Mouse (Mus musculus): ENCODE results near the gene Unc93b1. TPM values are rescaled to one million over a fixed set of nuclear protein-coding genes. Genes with fewer than 3 reads are reported as not detected.

The Unc93b1 gene
- polyA plus RNA-seq, 1 experiment from 2014 or later: 22.3 TPM

DNA sequence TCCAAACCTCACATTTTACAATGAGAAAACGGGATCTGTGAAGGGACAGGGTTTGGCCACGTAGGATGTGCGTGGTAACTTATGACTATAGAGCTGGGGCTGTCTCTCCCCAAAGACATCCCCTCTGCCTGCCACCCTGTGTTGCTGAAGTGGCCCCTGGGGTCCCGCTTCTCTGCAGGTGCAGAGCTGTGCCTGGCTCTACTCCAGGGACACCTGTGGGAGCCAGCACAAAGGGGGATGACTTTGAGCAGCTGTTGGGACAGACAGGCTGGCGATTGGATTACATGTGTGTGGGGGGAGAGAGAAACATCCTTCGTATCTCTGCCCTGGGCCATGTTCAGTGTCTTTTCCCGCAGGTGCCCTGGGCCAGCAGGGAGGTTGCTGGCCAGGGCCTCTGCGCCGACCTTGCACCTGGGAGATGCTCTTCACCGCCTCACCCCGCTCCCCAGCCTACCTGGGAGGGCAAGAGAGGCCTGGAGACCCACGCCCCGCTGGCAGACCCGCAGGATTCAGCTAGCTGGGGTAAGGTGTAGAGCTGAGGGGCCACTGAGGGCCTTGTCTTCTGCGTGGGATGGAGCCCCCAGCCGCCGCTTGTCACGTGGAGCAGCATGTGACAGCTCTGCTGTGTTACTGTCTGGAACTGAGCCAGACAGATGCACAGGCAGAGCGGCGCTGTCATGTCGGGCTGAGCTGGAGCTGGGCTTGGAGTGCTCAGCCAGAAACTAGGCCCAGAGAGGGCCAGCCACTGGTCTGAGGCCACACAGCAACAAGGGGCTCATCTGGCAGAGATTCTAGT, 4.5 kb upstream of the Unc93b1 start:
- H3K27me3 ChIP-seq: no peaks in the 10 kb centered on the region
- no peak overlapping the region for H3K4me3 ChIP-seq
- ATAC-seq (ENCODE audit: borderline replicate concordance, extremely low read depth, low FRiP score, low TSS enrichment): no peak
- H3K9me3 ChIP-seq: no peaks in the 10 kb centered on the region
- no peak overlapping the region; the same call in 1 of the 2 replicates for H3K4me2 ChIP-seq
- peaks cover 44% of the 10 kb centered on the region for H3K4me1 ChIP-seq
- H3K9ac ChIP-seq: no peak overlapping the region
- H3K27ac ChIP-seq: peak overlapping the region; percentile 88
- H3K36me3 ChIP-seq: no peaks in the 10 kb centered on the region
- WGBS: 58% methylated on average over 21 of the region's 21 CpGs

DNA sequence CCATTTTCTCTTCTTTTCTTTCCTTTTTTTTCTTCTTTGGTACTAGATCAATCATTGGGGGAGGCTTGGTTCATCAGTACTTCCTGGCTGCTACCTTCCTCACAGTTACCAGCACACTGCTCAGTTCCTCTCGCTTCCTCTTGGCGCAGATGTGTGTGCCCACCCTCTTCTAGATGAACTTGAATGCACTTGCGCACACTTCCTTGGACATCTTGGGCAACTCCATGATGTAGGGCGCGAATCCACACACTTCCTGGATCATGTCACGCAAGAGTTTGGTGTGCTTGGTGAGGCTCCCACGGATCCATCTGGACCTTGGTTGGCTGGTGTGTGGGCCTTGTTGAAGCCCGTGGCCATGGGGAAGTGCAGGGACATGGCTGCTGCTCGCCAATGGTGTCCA, 3.3 kb upstream of the Unc93b1 start:
- ATAC-seq (ENCODE audit: borderline replicate concordance, extremely low read depth, low FRiP score, low TSS enrichment): no peak
- H3K27ac ChIP-seq: no peak overlapping the region
- H3K36me3 ChIP-seq: no peaks in the 10 kb centered on the region
- H3K4me1 ChIP-seq: peaks cover 42% of the 10 kb centered on the region
- 88% methylated on average over 9 of the region's 9 CpGs for WGBS
- H3K9me3 ChIP-seq: no peaks in the 10 kb centered on the region
- H3K27me3 ChIP-seq: no peaks in the 10 kb centered on the region
- H3K4me3 ChIP-seq: no peak overlapping the region
- H3K9ac ChIP-seq: no peak overlapping the region
- no peak overlapping the region for H3K4me2 ChIP-seq

GRCm38 (mm10) chr19:3935896-3936850, 1.2 kb downstream of the Unc93b1 start:
- Histone ChIP-seq H3K27me3 (no peaks in the 10 kb centered on the region), H3K9me3 (no peaks in the 10 kb centered on the region), H3K27ac (no peak overlapping the region), H3K9ac (peak overlapping the region; percentile 38), H3K4me3 (peak overlapping the region; percentile 46), H3K4me1 (peaks cover 15% of the 10 kb centered on the region), H3K4me2 (peak overlapping the region; percentile 69), H3K36me3 (no peaks in the 10 kb centered on the region)
- peak; percentile 13 for ATAC-seq (ENCODE audit: borderline replicate concordance, extremely low read depth, low FRiP score, low TSS enrichment)
- WGBS: 5% methylated on average over 22 of the region's 22 CpGs

DNA sequence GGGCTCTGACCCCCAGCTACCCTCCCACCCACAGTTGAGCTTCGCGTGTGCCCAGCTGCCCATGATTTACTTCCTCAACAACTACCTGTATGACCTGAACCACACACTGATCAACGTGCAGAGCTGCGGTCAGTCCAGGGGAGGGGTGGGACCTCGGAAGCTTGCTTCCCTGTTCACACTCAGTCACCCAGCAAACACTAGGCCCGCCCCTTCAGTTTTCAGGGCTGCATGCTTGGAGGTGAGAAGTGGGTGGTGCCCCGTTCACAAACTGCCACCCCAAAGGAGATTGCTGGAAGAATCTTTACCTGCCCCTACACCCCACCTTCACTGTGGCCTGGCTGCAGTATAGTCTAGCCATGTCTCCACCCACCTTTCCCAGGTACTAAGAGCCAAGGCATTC, 7.3 kb downstream of the Unc93b1 start:
- Histone ChIP-seq H3K27ac (no peak overlapping the region), H3K4me3 (no peak overlapping the region), H3K27me3 (no peaks in the 10 kb centered on the region), H3K4me1 (no peaks in the 10 kb centered on the region), H3K9ac (no peak overlapping the region), H3K36me3 (no peaks in the 10 kb centered on the region), H3K4me2 (no peak overlapping the region), H3K9me3 (no peaks in the 10 kb centered on the region)
- ATAC-seq (ENCODE audit: borderline replicate concordance, extremely low read depth, low FRiP score, low TSS enrichment): no peak
- WGBS: 77% methylated on average over 7 of the region's 7 CpGs

DNA sequence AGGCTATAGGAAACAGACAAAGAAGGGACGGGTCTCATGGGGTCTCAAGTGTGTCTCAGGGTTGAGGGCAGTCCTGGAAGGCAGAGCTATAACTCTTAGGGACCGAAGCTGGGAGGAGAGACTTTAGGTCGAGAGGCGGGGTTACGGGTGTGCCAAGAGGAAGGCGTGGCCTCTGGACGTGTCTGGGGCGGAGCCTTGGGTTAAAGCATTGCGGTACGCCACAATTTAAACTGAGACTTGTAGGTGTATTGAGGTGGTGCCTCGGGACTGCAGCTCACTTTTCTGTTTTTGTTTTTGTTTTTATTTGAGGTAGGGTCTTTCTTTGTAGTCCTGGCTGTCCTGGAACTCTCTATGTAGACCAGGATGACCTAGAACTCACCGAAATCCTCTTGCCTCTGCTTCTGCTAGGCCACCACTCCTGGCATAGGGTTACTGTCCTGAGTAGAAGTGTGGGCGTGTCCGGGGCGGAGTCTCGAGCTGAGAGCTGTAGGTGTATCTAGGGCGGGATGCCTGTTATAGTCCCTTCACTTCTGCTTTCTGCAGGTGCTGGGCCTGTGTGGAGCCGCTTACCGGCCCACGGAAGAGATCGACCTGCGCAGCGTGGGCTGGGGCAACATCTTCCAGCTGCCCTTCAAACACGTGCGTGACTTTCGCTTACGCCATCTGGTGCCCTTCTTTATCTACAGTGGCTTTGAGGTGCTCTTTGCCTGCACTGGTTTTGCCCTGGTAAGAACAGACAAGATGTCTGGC, 8.2 kb downstream of the Unc93b1 start:
- ATAC-seq (ENCODE audit: borderline replicate concordance, extremely low read depth, low FRiP score, low TSS enrichment): no peak
- 17% methylated on average over 27 of the region's 27 CpGs for WGBS
- no peak overlapping the region for H3K4me3 ChIP-seq
- no peak overlapping the region for H3K9ac ChIP-seq
- H3K9me3 ChIP-seq: no peaks in the 10 kb centered on the region
- H3K27me3 ChIP-seq: no peaks in the 10 kb centered on the region
- peak overlapping the region; percentile 42 for H3K4me2 ChIP-seq
- no peaks in the 10 kb centered on the region for H3K4me1 ChIP-seq
- no peak overlapping the region for H3K27ac ChIP-seq
- no peaks in the 10 kb centered on the region for H3K36me3 ChIP-seq

DNA sequence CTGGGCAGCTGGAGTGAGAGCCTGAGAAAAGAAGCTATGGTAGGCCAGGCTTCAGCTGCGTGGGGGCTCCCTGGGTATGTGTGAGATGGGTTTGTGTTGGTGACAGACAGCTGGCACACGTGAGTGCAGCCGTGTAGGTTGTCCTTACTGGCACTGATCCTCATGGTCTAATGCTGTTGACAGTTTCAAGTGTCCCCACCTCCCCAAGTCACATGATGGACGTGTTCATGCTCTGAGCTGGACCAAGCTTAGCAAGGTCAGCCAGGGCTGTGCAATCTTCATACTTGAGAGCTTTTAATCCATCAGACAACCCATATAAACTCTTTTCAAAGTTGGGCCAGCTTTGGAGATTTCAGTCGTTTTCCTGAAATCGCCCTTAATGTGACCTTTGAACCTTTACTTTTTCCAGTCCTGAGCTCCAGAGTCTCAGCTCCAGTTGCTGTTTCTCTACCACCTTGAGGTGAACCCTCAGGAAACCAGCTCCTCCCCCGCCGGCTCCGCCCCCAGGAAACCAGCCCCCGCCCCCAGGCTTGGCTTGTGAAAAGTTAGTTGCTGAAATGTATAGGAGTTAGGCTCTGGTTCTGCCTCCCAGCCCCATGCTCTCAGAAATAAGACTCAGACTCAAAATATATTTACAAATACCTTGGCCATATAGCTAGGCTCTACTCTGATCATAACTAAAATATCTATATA, 11.0 kb downstream of the Unc93b1 start:
- ATAC-seq (ENCODE audit: borderline replicate concordance, extremely low read depth, low FRiP score, low TSS enrichment): no peak
- no peaks in the 10 kb centered on the region for H3K4me1 ChIP-seq
- H3K36me3 ChIP-seq: no peaks in the 10 kb centered on the region
- H3K9ac ChIP-seq: no peak overlapping the region
- no peak overlapping the region for H3K4me2 ChIP-seq
- no peaks in the 10 kb centered on the region for H3K9me3 ChIP-seq
- H3K27me3 ChIP-seq: no peaks in the 10 kb centered on the region
- 21% methylated on average over 10 of the region's 10 CpGs for WGBS
- H3K27ac ChIP-seq: no peak overlapping the region
- H3K4me3 ChIP-seq: no peak overlapping the region

DNA sequence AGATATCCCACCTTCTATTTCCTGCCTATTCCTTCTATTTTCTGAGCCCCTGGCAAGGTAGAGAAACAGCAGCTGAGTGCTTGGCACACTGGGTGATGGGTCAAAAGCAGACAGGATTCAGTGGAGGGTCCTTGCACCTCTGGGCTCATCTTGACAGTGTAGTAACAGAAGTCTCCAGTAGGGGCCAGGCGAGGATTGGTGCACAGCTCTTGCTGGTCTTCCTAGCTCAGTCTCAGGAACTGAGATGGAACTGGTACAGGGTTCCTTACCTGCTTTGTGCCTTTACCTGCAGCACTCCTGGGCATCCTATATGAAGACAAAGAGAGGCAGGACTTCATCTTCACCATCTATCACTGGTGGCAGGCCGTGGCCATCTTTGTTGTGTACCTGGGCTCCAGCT, 11.7 kb downstream of the Unc93b1 start:
- no peak overlapping the region for H3K9ac ChIP-seq
- H3K4me3 ChIP-seq: no peak overlapping the region
- H3K36me3 ChIP-seq: no peaks in the 10 kb centered on the region
- H3K4me2 ChIP-seq: no peak overlapping the region
- WGBS: 12% methylated on average over 2 of the region's 2 CpGs
- no peaks in the 10 kb centered on the region for H3K27me3 ChIP-seq
- ATAC-seq (ENCODE audit: borderline replicate concordance, extremely low read depth, low FRiP score, low TSS enrichment): no peak
- no peak overlapping the region for H3K27ac ChIP-seq
- H3K4me1 ChIP-seq: no peaks in the 10 kb centered on the region
- H3K9me3 ChIP-seq: no peaks in the 10 kb centered on the region

- Histone ChIP-seq H3K36me3 (no peaks in the 10 kb centered on the region), H3K4me1 (no peaks in the 10 kb centered on the region)
- ATAC-seq (ENCODE audit: borderline replicate concordance, extremely low read depth, low FRiP score, low TSS enrichment): no peak
Observed at GRCm38 (mm10) chr19:3947813-3948212, 12.8 kb downstream of the Unc93b1 start.

DNA sequence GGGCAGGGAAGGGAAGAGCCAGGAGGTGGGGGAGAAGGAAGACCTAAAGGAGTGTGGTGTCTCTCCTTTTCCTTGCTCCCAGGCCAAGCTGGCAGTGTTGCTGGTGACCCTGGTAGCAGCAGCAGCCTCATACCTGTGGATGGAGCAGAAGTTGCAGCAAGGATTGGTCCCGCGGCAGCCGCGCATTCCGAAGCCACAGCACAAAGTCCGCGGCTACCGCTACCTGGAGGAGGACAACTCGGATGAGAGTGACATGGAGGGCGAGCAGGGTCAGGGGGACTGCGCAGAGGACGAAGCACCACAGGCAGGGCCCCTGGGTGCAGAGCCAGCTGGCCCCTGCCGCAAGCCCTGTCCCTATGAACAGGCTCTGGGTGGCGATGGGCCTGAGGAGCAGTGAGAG, 13.6 kb downstream of the Unc93b1 start:
- ATAC-seq (ENCODE audit: borderline replicate concordance, extremely low read depth, low FRiP score, low TSS enrichment): no peak
- no peak overlapping the region for H3K27ac ChIP-seq
- no peaks in the 10 kb centered on the region for H3K36me3 ChIP-seq
- WGBS: 66% methylated on average over 14 of the region's 14 CpGs
- H3K9ac ChIP-seq: no peak overlapping the region
- no peak overlapping the region for H3K4me2 ChIP-seq
- no peaks in the 10 kb centered on the region for H3K4me1 ChIP-seq
- H3K4me3 ChIP-seq: no peak overlapping the region
- no peaks in the 10 kb centered on the region for H3K27me3 ChIP-seq
- no peaks in the 10 kb centered on the region for H3K9me3 ChIP-seq

More at GRCm38 (mm10) chr19:3947813-3948212, 12.8 kb downstream of the Unc93b1 start:
- Histone ChIP-seq H3K27ac (no peak overlapping the region), H3K9ac (no peak overlapping the region), H3K9me3 (no peaks in the 10 kb centered on the region), H3K27me3 (no peaks in the 10 kb centered on the region), H3K4me2 (no peak overlapping the region), H3K4me3 (no peak overlapping the region)
- WGBS: 66% methylated on average over 3 of the region's 3 CpGs

- 67% methylated on average over 3 of the region's 3 CpGs for WGBS
Observed at GRCm38 (mm10) chr19:3950331-3950730, 15.3 kb downstream of the Unc93b1 start.

GRCm38 (mm10) chr19:3951461-3951860, 16.5 kb downstream of the Unc93b1 start:
- H3K27me3 ChIP-seq: no peaks in the 10 kb centered on the region
- no peak overlapping the region for H3K4me2 ChIP-seq
- no peak overlapping the region for H3K4me3 ChIP-seq
- H3K4me1 ChIP-seq: no peaks in the 10 kb centered on the region
- H3K9me3 ChIP-seq: no peaks in the 10 kb centered on the region
- no peak overlapping the region for H3K27ac ChIP-seq
- H3K36me3 ChIP-seq: no peaks in the 10 kb centered on the region
- H3K9ac ChIP-seq: no peak overlapping the region
- ATAC-seq (ENCODE audit: borderline replicate concordance, extremely low read depth, low FRiP score, low TSS enrichment): no peak

More at GRCm38 (mm10) chr19:3950331-3950730, 15.3 kb downstream of the Unc93b1 start:
- H3K4me1 ChIP-seq: no peaks in the 10 kb centered on the region
- H3K36me3 ChIP-seq: no peaks in the 10 kb centered on the region
- no peaks in the 10 kb centered on the region for H3K27me3 ChIP-seq
- no peak overlapping the region for H3K27ac ChIP-seq
- no peak for ATAC-seq (ENCODE audit: borderline replicate concordance, extremely low read depth, low FRiP score, low TSS enrichment)
- H3K4me3 ChIP-seq: no peak overlapping the region
- H3K9ac ChIP-seq: no peak overlapping the region
- H3K4me2 ChIP-seq: no peak overlapping the region
- no peaks in the 10 kb centered on the region for H3K9me3 ChIP-seq
